Comparison of ENCODE assay signal across 15 mouse cellular contexts in the genomic region with DNA sequence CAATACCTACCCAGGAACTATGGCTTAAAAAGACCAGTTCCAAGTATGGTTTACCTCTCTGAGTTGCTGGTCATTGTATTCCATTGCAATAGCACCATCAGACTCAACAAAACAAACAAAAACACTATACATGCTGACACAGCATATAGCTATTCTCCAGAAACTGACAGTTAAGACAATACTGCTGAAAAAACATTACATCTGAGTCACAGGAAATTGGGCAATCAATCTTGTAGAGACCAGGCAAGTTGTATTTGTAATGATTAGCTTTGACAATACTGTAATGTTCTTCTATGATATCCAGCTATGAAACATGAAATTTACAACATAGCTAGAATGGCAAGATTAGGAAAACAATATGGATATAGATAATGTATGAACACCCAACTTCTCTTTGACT.
"Had no signal": no experiment of that assay in that cellular context is flagged by ENCODE, and none has a peak within 500 bp of the region (broad histone marks: within the 10 kb centered on the region; RNA-seq: fewer than 3 reads in every experiment).

No protein-coding gene starts in this region.

- ATAC-seq: liver, postnatal 0 days; lung, postnatal 0 days; midbrain, embryonic 13.5 days; midbrain, embryonic 16.5 days had no signal

- DNase-seq: kidney, adult 18-20 months; kidney, postnatal 25 days; layer of hippocampus, adult 9-11 months; liver; liver, postnatal 0 days; lung, embryonic 14.5 days; lung, postnatal 4 days; retina, postnatal 1 day; right cerebral cortex, postnatal 25 days; spleen, adult 18-20 months; thymus, adult 18-20 months; thymus, postnatal 36 days had no signal
